Mouse (Mus musculus): ENCODE results near the gene Gm20820. TPM values are rescaled to one million over a fixed set of nuclear protein-coding genes. Genes with fewer than 3 reads are reported as not detected.
"Not testable (repeated sequence)": the region's sequence is repeated elsewhere in the genome, so short reads cannot be mapped to it uniquely, and the experiment has no call there.

Gene Gm20820
- not detected in 2 replicates for total RNA-seq (2014; fragmentation: Nextera tagmentation)
- total RNA-seq (2017): not detected in 2 replicates
- polyA plus RNA-seq (2012): not detected in 2 replicates

- not testable (repeated sequence) for ATAC-seq (ENCODE audit: extremely low read depth, insufficient number of reproducible peaks, low FRiP score, poor library complexity, severe bottlenecking); H3K4me1 ChIP-seq (ENCODE audit: insufficient read depth, low read depth, low read length); H3K27me3 ChIP-seq (ENCODE audit: insufficient read depth, low read length); H3K36me3 ChIP-seq (replicated peaks); DNase-seq (ENCODE audit: low spot score); H3K4me3 ChIP-seq (ENCODE audit: low read depth, low read length); H3K9me3 ChIP-seq (replicated peaks)
Observed at GRCm38 (mm10) chrY:86061472-86061871, at the start of gene Gm20820. Gene Gm20820, plus strand, starts transcription at chrY:86061772.
